Mouse (Mus musculus): ENCODE results near the gene Cldn15. TPM values are rescaled to one million over a fixed set of nuclear protein-coding genes. Genes with fewer than 3 reads are reported as not detected.
"Not testable (repeated sequence)": the region's sequence is repeated elsewhere in the genome, so short reads cannot be mapped to it uniquely, and the experiment has no call there.

Gene Cldn15
- polyA plus RNA-seq, 2 experiments, result 2.8 to 4.2 TPM

DNA sequence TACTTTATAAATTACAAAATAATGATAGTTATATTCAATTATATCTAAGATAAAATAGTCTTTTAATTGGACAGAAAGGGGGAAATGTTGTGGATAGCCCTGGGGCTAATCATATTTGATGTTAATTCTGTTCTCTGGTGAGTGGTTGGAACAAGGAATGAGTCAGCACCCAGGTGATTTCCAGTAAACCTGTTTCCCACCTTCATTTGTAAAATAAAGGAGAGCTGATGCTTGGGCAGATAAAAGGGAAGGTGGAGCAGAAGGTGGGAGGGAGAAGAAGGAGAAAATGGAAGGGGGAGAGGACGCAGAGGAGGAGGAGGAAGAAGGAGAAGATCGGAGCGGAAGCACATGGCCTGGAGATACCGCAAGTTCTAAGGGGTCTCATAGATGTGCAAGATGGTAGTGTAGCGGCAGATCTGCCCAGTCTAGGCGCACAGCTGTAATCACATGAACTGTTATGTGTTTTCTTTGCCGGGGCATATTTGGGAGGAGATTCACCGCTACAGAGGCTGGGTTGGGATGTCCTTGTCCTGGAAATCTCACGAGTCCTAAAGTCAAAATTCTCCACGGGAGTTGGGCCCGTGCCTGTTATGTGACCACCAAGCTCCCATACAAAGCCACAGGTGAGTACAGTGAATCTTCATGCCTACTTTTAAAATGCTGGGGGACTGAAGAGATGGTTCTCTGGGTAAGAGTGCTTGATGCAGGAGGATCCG lies 25.4 kb upstream of the Cldn15 start:
- Histone ChIP-seq H3K36me3 (replicated peaks; ENCODE audit: control insufficient read depth, insufficient read depth, low read depth) (no peaks in the 10 kb centered on the region), H3K9ac (replicated peaks) (no peak overlapping the region), H3K27ac (no peak overlapping the region), H3K9me3 (ENCODE audit: control insufficient read depth, low read length) (no peaks in the 10 kb centered on the region), H3K4me3 (ENCODE audit: insufficient read depth in 1 of 2, low read depth in 2 of 2, low read length in 2 of 2) (no peak overlapping the region), H3K27me3 (ENCODE audit: control insufficient read depth, insufficient read depth, low read length) (no peaks in the 10 kb centered on the region), H3K4me1 (replicated peaks; ENCODE audit: control insufficient read depth in 2 of 2, insufficient read depth in 2 of 2, low read length in 1 of 2) (no peaks in the 10 kb centered on the region), H3K4me2 (ENCODE audit: low read depth) (no peak overlapping the region)
- TF ChIP-seq EP300 (IDR thresholded peaks at IDR 0.05; ENCODE audit: low read depth) (no peak), CTCF (IDR thresholded peaks at IDR 0.05; ENCODE audit: low read depth) (no peak)
- DNase-seq (ENCODE audit: low read depth in 3 of 3, low spot score in 3 of 3), result no peak
- WGBS (ENCODE audit: insufficient replicate concordance), result 65% methylated on average over 12 of the region's 12 CpGs
- no peak for ATAC-seq (ENCODE audit: insufficient read depth)

DNA sequence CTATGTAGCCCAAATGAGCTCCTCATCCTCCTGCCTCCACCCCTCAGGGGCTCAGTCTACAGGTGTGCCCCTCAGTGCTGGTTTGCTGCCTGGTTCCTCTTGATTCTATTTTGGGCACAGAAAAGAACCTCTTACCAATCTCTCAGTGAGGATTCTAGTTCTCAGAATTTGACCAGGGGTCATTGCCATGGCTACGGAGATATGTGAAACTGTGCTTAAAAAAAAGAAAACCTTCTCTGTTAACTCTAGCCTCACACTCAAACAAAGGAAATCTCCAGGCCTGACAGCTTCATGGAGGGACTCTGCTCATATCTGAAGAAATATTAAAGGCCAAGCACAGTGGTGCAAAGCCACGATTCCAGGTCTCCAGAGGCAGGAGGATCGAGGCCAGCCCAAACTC lies 23.6 kb upstream of the Cldn15 start:
- 54% methylated on average over 3 of the region's 3 CpGs for WGBS (ENCODE audit: insufficient replicate concordance)
- no peak overlapping the region for H3K4me2 ChIP-seq (ENCODE audit: low read depth)
- H3K4me3 ChIP-seq (ENCODE audit: insufficient read depth in 1 of 2, low read depth in 2 of 2, low read length in 2 of 2), result no peak overlapping the region
- H3K36me3 ChIP-seq (replicated peaks; ENCODE audit: control insufficient read depth, insufficient read depth, low read depth), result no peaks in the 10 kb centered on the region
- H3K27me3 ChIP-seq (ENCODE audit: control insufficient read depth, insufficient read depth, low read length), result no peaks in the 10 kb centered on the region
- no peak overlapping the region for H3K9ac ChIP-seq (replicated peaks)
- no peak overlapping the region for H3K27ac ChIP-seq
- ATAC-seq (ENCODE audit: insufficient read depth) (no peak), DNase-seq (ENCODE audit: low read depth in 3 of 3, low spot score in 3 of 3) (no peak)
- no peaks in the 10 kb centered on the region for H3K9me3 ChIP-seq (ENCODE audit: control insufficient read depth, low read length)
- no peak for TF ChIP-seq EP300 (IDR thresholded peaks at IDR 0.05; ENCODE audit: low read depth)
- no peak for TF ChIP-seq CTCF (IDR thresholded peaks at IDR 0.05; ENCODE audit: low read depth)
- H3K4me1 ChIP-seq (replicated peaks; ENCODE audit: control insufficient read depth in 2 of 2, insufficient read depth in 2 of 2, low read length in 1 of 2), result no peaks in the 10 kb centered on the region

DNA sequence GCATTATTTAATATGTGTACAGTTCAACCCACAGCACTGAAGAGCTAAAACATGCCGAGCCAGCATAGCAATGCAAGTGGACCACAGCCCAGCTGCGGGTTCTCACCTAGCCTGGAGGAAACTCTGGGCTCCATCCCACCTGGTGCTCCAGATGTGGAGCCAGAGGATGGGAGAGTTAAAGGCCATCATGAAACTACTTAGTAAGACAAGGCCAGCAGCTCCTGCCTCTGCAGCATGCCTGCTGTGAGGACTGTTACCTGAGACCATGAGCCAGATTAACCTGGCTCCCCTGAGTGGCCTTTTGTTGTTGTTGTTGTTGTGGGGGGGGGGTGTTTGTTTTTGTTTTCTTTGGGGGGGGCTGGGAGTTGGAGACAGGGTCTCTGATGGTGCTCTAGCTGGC lies 23.0 kb upstream of the Cldn15 start:
- no peak for ATAC-seq (ENCODE audit: insufficient read depth)
- WGBS (ENCODE audit: insufficient replicate concordance), result 62% methylated on average over 2 of the region's 2 CpGs

DNA sequence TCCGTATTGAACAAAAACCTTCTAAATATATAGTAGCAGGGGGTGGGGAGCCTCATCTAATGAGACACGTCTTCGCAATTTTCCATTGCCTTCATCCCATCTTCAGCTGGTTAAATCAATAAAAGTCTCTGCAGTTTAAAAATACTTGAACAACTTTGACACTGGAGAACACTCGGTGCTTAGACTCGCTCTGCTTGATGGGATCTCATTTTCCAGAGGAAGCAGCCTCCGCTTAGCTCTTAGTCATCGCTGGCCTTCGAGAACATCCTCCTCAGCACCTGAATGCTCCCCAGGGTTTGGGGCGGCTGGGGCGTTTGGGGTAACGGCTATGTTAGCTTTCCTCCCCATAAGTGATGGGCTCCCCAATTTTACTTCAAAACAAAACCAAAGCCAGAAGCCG lies 21.3 kb upstream of the Cldn15 start:
- Histone ChIP-seq H3K9ac (replicated peaks) (no peak overlapping the region), H3K27me3 (ENCODE audit: control insufficient read depth, insufficient read depth, low read length) (no peaks in the 10 kb centered on the region), H3K36me3 (replicated peaks; ENCODE audit: control insufficient read depth, insufficient read depth, low read depth) (no peaks in the 10 kb centered on the region), H3K4me1 (replicated peaks; ENCODE audit: control insufficient read depth in 2 of 2, insufficient read depth in 2 of 2, low read length in 1 of 2) (0 out of 4 replicates have a peak, but pooled peaks cover 0 to 2% of the 10 kb centered on the region in 2 experiments), H3K4me3 (ENCODE audit: insufficient read depth in 1 of 2, low read depth in 2 of 2, low read length in 2 of 2) (no peak overlapping the region), H3K4me2 (ENCODE audit: low read depth) (no peak overlapping the region), H3K27ac (no peak overlapping the region), H3K9me3 (ENCODE audit: control insufficient read depth, low read length) (no peaks in the 10 kb centered on the region)
- WGBS (ENCODE audit: insufficient replicate concordance), result 58% methylated on average over 12 of the region's 12 CpGs
- TF ChIP-seq CTCF (IDR thresholded peaks at IDR 0.05; ENCODE audit: low read depth) (no peak), EP300 (IDR thresholded peaks at IDR 0.05; ENCODE audit: low read depth) (no peak)
- no peak for DNase-seq (ENCODE audit: low read depth in 3 of 3, low spot score in 3 of 3)
- no peak for ATAC-seq (ENCODE audit: insufficient read depth)

More for the DNA sequence above, 23.0 kb upstream of the Cldn15 start:
- Histone ChIP-seq H3K4me2 (ENCODE audit: low read depth) (no peak overlapping the region), H3K4me1 (replicated peaks; ENCODE audit: control insufficient read depth in 2 of 2, insufficient read depth in 2 of 2, low read length in 1 of 2) (no peaks in the 10 kb centered on the region), H3K36me3 (replicated peaks; ENCODE audit: control insufficient read depth, insufficient read depth, low read depth) (no peaks in the 10 kb centered on the region), H3K27me3 (ENCODE audit: control insufficient read depth, insufficient read depth, low read length) (no peaks in the 10 kb centered on the region), H3K9me3 (ENCODE audit: control insufficient read depth, low read length) (no peaks in the 10 kb centered on the region), H3K27ac (no peak overlapping the region), H3K9ac (replicated peaks) (no peak overlapping the region), H3K4me3 (ENCODE audit: insufficient read depth in 1 of 2, low read depth in 2 of 2, low read length in 2 of 2) (no peak overlapping the region)
- DNase-seq (ENCODE audit: low read depth in 3 of 3, low spot score in 3 of 3), result no peak
- TF ChIP-seq EP300 (IDR thresholded peaks at IDR 0.05; ENCODE audit: low read depth) (no peak), CTCF (IDR thresholded peaks at IDR 0.05; ENCODE audit: low read depth) (no peak)

DNA sequence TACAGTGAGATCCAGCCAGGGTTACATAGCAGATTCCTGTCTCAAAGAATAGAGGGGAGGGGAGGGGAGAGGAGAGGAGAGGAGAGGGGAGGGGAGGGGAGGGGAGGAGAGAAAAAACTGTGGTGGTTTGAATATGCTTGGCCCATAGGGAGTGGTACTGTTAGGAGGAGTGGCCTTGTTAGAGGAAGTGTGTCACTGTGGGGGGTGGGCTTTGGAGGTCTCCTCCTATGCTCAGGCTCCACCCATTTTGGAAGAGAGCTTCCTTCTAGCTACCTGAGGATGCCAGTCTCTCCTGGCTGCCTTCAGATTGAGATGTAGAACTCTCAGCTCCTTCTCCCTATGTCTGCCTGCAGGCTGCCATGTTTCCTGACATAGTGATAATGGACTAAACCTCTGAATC lies 18.5 kb upstream of the Cldn15 start:
- ATAC-seq (ENCODE audit: insufficient read depth), result no peak
- no peak overlapping the region for H3K9ac ChIP-seq (replicated peaks)
- DNase-seq (ENCODE audit: low read depth in 3 of 3, low spot score in 3 of 3), result no peak
- H3K36me3 ChIP-seq (replicated peaks; ENCODE audit: control insufficient read depth, insufficient read depth, low read depth), result no peaks in the 10 kb centered on the region
- no peaks in the 10 kb centered on the region for H3K27me3 ChIP-seq (ENCODE audit: control insufficient read depth, insufficient read depth, low read length)
- no peak overlapping the region for H3K4me3 ChIP-seq (ENCODE audit: insufficient read depth in 1 of 2, low read depth in 2 of 2, low read length in 2 of 2)
- H3K27ac ChIP-seq, result no peak overlapping the region
- no peak overlapping the region for H3K4me2 ChIP-seq (ENCODE audit: low read depth)
- TF ChIP-seq CTCF (IDR thresholded peaks at IDR 0.05; ENCODE audit: low read depth), result no peak
- TF ChIP-seq EP300 (IDR thresholded peaks at IDR 0.05; ENCODE audit: low read depth), result no peak
- H3K9me3 ChIP-seq (ENCODE audit: control insufficient read depth, low read length), result no peaks in the 10 kb centered on the region
- H3K4me1 ChIP-seq (replicated peaks; ENCODE audit: control insufficient read depth in 2 of 2, insufficient read depth in 2 of 2, low read length in 1 of 2), result 0 out of 4 replicates have a peak, but pooled peaks cover 0 to 4% of the 10 kb centered on the region in 2 experiments

DNA sequence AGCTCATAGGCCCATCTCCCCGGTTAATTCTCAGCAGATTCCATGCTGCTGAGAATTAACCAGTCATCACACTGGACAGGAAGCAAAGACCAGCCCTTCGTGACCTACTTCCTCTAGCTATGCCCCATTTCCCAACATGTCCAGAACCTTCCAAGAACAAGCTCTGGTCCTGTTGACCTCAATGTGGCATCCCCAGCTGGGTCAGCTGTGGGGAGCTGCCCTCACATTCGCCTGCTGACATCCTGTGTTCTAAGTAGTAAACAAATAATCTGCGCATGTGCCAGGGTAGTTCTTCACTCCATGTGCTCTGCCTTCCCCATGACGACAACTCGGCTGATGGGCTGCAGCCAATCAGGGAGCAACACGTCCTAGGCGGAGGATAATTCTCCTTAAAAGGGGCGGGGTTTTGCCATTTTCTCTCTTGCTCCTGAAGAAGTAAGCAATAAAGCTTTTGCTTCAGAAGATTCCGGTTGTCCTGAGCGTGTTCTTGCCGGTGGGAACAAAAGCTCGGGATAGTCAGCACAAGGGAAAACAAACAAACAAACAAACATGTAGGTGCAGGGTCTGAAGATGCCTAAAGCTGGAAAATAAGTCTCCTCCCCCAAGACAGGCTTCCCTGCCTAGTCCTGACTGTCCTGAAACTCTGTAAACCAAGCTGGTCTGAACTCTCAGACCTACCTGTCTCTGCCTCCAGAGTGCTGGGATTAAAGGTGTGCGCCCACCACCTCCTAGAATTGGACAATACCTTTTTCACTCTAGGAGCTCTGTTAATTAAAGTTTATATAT lies 16.7 kb upstream of the Cldn15 start:
- not testable (repeated sequence) for H3K36me3 ChIP-seq (replicated peaks; ENCODE audit: control insufficient read depth, insufficient read depth, low read depth); H3K4me2 ChIP-seq (ENCODE audit: low read depth); H3K27ac ChIP-seq; H3K9me3 ChIP-seq (ENCODE audit: control insufficient read depth, low read length); DNase-seq (ENCODE audit: low read depth in 3 of 3, low spot score in 3 of 3); H3K27me3 ChIP-seq (ENCODE audit: control insufficient read depth, insufficient read depth, low read length); H3K4me3 ChIP-seq (ENCODE audit: insufficient read depth in 1 of 2, low read depth in 2 of 2, low read length in 2 of 2); ATAC-seq (ENCODE audit: insufficient read depth); H3K9ac ChIP-seq (replicated peaks); H3K4me1 ChIP-seq (replicated peaks; ENCODE audit: control insufficient read depth in 2 of 2, insufficient read depth in 2 of 2, low read length in 1 of 2)
- WGBS (ENCODE audit: insufficient replicate concordance), result 60% methylated on average over 14 of the region's 14 CpGs
